Comparison of ENCODE assay signal across 9 mouse cellular contexts in the genomic region with DNA sequence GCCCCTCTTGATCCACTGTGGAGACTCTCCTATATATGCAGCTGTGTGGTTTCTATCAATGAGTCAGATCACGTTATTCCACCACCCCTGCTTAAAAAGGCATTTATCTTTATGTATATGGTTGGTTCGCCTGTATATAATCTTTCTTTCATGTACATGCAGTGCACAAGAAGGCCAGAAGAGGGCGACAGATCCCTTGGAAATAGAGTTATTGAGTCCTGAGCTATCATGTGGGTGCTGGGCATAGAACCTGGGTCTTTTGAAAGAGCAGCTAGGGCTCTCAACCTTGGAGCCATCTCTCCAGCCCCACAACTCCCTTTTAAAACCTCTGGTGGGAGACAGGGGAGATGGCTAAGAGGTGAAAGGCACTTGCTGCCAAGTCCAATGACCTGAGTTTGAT. TPM values are rescaled to one million over a fixed set of nuclear protein-coding genes. Genes with fewer than 3 reads are reported as not detected.
DNase-seq lines count a peak whose midpoint lies in the region; TF ChIP-seq lines count a peak whose summit lies in the region.
"Had no signal": no experiment of that assay in that cellular context is flagged by ENCODE, and none has a peak within 500 bp of the region (broad histone marks: within the 10 kb centered on the region; RNA-seq: fewer than 3 reads in every experiment).

No protein-coding gene starts in this region.

- H3K27ac ChIP-seq in hindbrain, embryonic 10.5 days: no peak overlapping the region
- H3K27ac ChIP-seq: hindbrain, embryonic 15.5 days had no signal

- H3K4me1 ChIP-seq in lung, adult 2 months (ENCODE audit: control insufficient read depth, insufficient read depth, low read length): no peaks in the 10 kb centered on the region
- no peaks in the 10 kb centered on the region for H3K4me1 ChIP-seq in hindbrain, embryonic 10.5 days (replicated peaks)
- H3K4me1 ChIP-seq: hindbrain, embryonic 15.5 days had no signal

- intact Hi-C loops in heart, postnatal 25 days (cut with DNase I): loop anchor here (2.0 kb wide), 1 partner anchor 73 kb away; no protein-coding TSS in a partner anchor
- intact Hi-C loops in gastrocnemius, postnatal 36 days (cut with DNase I): loop anchor here (5.0 kb wide), 1 partner anchor 76 kb away; no protein-coding TSS in a partner anchor

- no peaks in the 10 kb centered on the region for H3K36me3 ChIP-seq in hindbrain, embryonic 10.5 days
- H3K36me3 ChIP-seq: hindbrain, embryonic 15.5 days had no signal

- no peak overlapping the region for H3K4me3 ChIP-seq in lung, adult 2 months (replicated peaks; ENCODE audit: extremely low read depth, low read depth, low read length)
- no peak overlapping the region for H3K4me3 ChIP-seq in hindbrain, embryonic 10.5 days
- H3K4me3 ChIP-seq: hindbrain, embryonic 15.5 days had no signal

- 0 out of 2 replicates have a peak, but pooled peaks cover 3% of the 10 kb centered on the region for H3K9me3 ChIP-seq in hindbrain, embryonic 10.5 days
- H3K9me3 ChIP-seq: hindbrain, embryonic 15.5 days had no signal

- DNase-seq in heart, postnatal 4 days: peak; percentile 23
- DNase-seq in heart, postnatal 25 days (ENCODE audit: low spot score): no peak
- DNase-seq in A20 (ENCODE audit: low read depth, low spot score): peak; percentile 55
- peak; percentile 63 for DNase-seq in R1 (ENCODE audit: low read depth, low spot score)
- DNase-seq in lung, adult 2 months: peak; percentile 14
- no peak for DNase-seq in gastrocnemius, postnatal 36 days
- no peak for DNase-seq in hindbrain, embryonic 10.5 days (ENCODE audit: low spot score)
- DNase-seq in frontal cortex, postnatal 36 days (ENCODE audit: low spot score in 2 of 2): no peak

- no peak for TF ChIP-seq CTCF in lung, adult 2 months (IDR thresholded peaks at IDR 0.05; ENCODE audit: insufficient read depth, low read length)

- 23% methylated on average over 3 of the region's 3 CpGs for WGBS in lung, adult 2 months
- 31% methylated on average over 3 of the region's 3 CpGs for WGBS in hindbrain, embryonic 10.5 days

- no peaks in the 10 kb centered on the region for H3K27me3 ChIP-seq in hindbrain, embryonic 10.5 days (ENCODE audit: insufficient read depth, poor library complexity, severe bottlenecking)
- H3K27me3 ChIP-seq: hindbrain, embryonic 15.5 days had no signal

- TF ChIP-seq POLR2A in lung, adult 2 months (IDR thresholded peaks at IDR 0.05; ENCODE audit: borderline replicate concordance, extremely low read depth, low read depth, low read length): no peak

RNA-seq across cellular contexts. Expression of a gene that starts 32.9 kb away (rescaled TPM):
- total RNA-seq in heart, postnatal 4 days (2021): 100 to 1,000 TPM; 180 to 183 TPM
- 100 to 1,000 TPM; 148 to 161 TPM for total RNA-seq in heart, postnatal 25 days (2021)
- 90.7 and 130 TPM in 2 replicates for polyA plus RNA-seq in lung, adult 2 months (2012; rRNA removed)
- 100 to 1,000 TPM; 131 to 132 TPM for total RNA-seq in gastrocnemius, postnatal 36 days (2021)
- polyA plus RNA-seq in hindbrain, embryonic 10.5 days (2016; fragmentation: Nextera tagmentation; extraction: Ambion mirVana): 280 and 364 TPM in 2 replicates

Comparison
In these comparisons a context has a peak if more than half of its experiments do, and no peak if none do; other contexts are left out.
1. DNase-seq: peak in heart, postnatal 4 days (single experiment), A20 (single experiment), R1 (single experiment) and lung, adult 2 months (single experiment); none in heart, postnatal 25 days (single experiment), gastrocnemius, postnatal 36 days (0 of 2), hindbrain, embryonic 10.5 days (single experiment) and frontal cortex, postnatal 36 days (0 of 2).